Mouse (Mus musculus) intestine, embryonic 15.5 days (tissue): ENCODE data around the gene D930020B18Rik. TPM values are rescaled to one million over a fixed set of nuclear protein-coding genes. Genes with fewer than 3 reads are reported as not detected.

Experiments used
- ATAC-seq: fragments of 200-750 bp; cut with Nextera tagmentation; 2 replicates; pipeline ENCODE4 v1.8.0; 2017; ENCODE audit warnings: moderate TSS enrichment, moderate library complexity
- H3K27ac ChIP-seq: fragments of 300-500 bp; sonication (generic); 2 replicates; pipeline ENCODE4 v1.5.1; 2015; ENCODE audit warnings: mild to moderate bottlenecking, inconsistent platforms
- H3K27me3 ChIP-seq: fragments of 300-500 bp; sonication (generic); replicated peaks from 2 replicates; pipeline ENCODE4 v1.6.1; 2015; ENCODE audit warnings: inconsistent platforms
- H3K36me3 ChIP-seq: fragments of 300-500 bp; sonication (generic); 2 replicates; pipeline ENCODE4 v1.6.1; 2015; ENCODE audit warnings: inconsistent platforms
- H3K4me1 ChIP-seq: fragments of 300-500 bp; sonication (generic); replicated peaks from 2 replicates; pipeline ENCODE4 v1.6.1; 2015; ENCODE audit warnings: inconsistent platforms
- H3K4me2 ChIP-seq: fragments of 300-500 bp; sonication (generic); replicated peaks from 2 replicates; pipeline ENCODE4 v1.6.1; 2015; ENCODE audit warnings: mild to moderate bottlenecking, inconsistent platforms
- H3K4me3 ChIP-seq: fragments of 300-500 bp; sonication (generic); replicated peaks from 2 replicates; pipeline ENCODE4 v1.5.1; 2015; ENCODE audit warnings: inconsistent platforms
- H3K9ac ChIP-seq: fragments of 300-500 bp; sonication (generic); 2 replicates; pipeline ENCODE4 v1.6.1; 2015; ENCODE audit warnings: inconsistent platforms
- H3K9me3 ChIP-seq: fragments of 300-500 bp; sonication (generic); 2 replicates; pipeline ENCODE4 v1.6.1; 2016; ENCODE audit warnings: inconsistent platforms
- WGBS: fragments of 180-500 bp; shearing (Covaris S2); methylation state at CpG from one replicate; pipeline ENCODE4 v1.1.7; 2015; 5-methylcytosine and 5-hydroxymethylcytosine counted together
- polyA plus RNA-seq: library from polyadenylated mRNA; unstranded; fragments of >200 nt; fragmentation: Nextera tagmentation; extraction: Ambion mirVana; gene quantifications from 2 replicates; pipeline ENCODE4 v1.2.1, GENCODE M21; 2015

Gene D930020B18Rik
- polyA plus RNA-seq, 1 experiment from 2014 or later = 0.39 TPM

DNA sequence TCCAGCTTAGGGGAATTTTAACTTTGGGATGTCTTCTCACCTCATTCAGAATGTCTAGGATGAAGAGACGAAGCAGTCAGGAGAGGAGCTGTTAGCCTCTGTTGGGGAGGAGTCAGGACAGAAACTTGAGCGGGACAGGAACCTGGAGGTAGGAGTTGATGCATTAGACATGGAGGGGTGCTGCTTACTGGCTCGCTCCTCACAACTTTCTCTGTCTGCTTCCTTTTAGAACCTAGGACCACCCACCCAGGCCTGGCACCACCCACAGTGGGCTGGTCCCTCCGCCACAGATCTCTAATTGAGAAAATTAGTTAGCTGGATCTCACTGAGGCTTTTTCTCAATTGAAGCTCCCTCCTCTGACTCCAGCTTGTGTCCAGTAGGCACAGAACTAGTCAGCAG lies 85.1 kb downstream of the D930020B18Rik start:
- Histone ChIP-seq H3K36me3 (no peaks in the 10 kb centered on the region), H3K9me3 (no peaks in the 10 kb centered on the region), H3K4me1 (no peaks in the 10 kb centered on the region), H3K27ac (no peak overlapping the region), H3K4me3 (no peak overlapping the region), H3K27me3 (no peaks in the 10 kb centered on the region), H3K4me2 (no peak overlapping the region), H3K9ac (no peak overlapping the region)
- ATAC-seq = no peak
- WGBS = 77% methylated on average over 4 of the region's 4 CpGs

DNA sequence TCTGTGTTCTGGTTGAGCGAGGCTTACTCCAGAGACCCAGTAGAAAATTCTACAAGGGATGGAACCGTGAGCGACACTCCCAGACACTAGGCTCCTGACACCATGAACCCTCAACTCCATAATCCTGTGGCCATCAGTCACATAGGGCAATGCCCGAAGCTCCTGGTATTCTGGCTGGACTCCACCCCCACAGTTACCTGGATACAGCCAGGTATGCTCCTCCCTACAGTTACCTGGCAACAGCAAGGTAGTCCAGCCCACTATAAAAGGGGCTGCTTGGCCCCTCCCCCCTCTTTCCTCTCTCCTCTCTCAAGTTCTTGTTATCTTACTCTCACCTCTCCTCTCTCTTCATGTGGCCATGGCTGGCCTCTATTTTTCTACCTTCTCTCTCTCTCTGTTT lies 85.8 kb downstream of the D930020B18Rik start:
- Histone ChIP-seq H3K9me3 (no peaks in the 10 kb centered on the region), H3K4me3 (no peak overlapping the region), H3K4me2 (no peak overlapping the region), H3K36me3 (no peaks in the 10 kb centered on the region), H3K9ac (no peak overlapping the region), H3K27ac (no peak overlapping the region), H3K27me3 (no peaks in the 10 kb centered on the region), H3K4me1 (no peaks in the 10 kb centered on the region)
- WGBS = 63% methylated on average over 4 of the region's 4 CpGs
- no peak for ATAC-seq

DNA sequence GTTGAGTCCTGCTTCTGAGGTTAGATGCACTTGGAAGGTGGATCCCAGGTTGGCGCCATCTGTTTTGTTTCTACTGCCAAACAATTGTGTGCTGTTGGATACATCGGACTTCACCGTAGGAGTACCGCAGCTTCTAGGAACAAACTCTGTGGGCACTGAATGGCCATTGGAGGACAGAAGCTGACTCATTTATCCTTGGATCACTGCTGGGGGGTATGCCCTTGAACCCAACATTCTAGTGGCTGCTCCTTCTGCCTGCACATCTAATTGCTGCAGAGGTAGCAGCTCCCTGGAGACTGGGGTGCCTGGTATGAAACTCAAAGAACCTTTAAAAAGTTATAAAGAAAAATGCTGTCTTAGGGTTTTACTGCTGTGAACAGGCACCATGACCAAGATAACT lies 86.8 kb downstream of the D930020B18Rik start:
- H3K36me3 ChIP-seq = no peaks in the 10 kb centered on the region
- H3K4me3 ChIP-seq = no peak overlapping the region
- H3K9me3 ChIP-seq = no peaks in the 10 kb centered on the region
- WGBS = 96% methylated on average over 4 of the region's 4 CpGs
- no peaks in the 10 kb centered on the region for H3K4me1 ChIP-seq
- no peak for ATAC-seq
- H3K9ac ChIP-seq = no peak overlapping the region
- H3K27ac ChIP-seq = no peak overlapping the region
- H3K27me3 ChIP-seq = no peaks in the 10 kb centered on the region
- no peak overlapping the region for H3K4me2 ChIP-seq

DNA sequence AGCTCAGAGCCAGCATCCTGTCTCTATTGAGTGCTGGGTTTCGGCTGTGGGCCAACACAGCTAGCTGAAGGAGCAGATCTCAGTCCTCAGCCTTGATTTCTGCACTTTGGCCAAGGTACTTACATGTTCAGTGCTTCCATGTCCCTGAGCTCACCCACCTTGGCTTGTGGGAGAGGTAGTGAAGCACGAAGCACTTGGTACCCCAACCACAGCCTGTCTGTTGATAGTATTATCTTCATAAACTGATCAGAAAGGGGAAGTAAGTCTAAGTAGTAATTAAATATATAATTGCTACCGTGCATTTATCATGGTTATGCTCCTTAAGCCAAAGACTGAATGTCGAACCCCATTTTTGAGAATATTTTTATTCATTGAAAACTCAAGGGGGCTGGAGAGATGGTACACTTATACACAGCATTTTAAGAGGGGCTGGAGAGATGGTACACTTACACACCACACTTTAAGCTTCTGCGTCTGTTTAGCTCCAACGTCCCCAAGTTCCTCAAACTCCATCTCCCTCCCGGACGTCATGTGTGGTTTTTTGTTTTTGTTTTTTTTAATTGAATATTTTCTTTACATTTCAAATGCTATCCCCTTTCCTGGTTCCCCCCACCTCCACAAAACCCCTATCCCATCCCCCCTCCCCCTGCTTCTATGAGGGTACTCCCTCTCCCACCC lies 89.8 kb downstream of the D930020B18Rik start:
- Histone ChIP-seq H3K4me3 (no peak overlapping the region), H3K4me1 (no peaks in the 10 kb centered on the region), H3K27me3 (no peaks in the 10 kb centered on the region), H3K9ac (no peak overlapping the region), H3K36me3 (no peaks in the 10 kb centered on the region), H3K27ac (no peak overlapping the region), H3K4me2 (no peak overlapping the region), H3K9me3 (no peaks in the 10 kb centered on the region)
- WGBS = 92% methylated on average over 8 of the region's 8 CpGs
- no peak for ATAC-seq

DNA sequence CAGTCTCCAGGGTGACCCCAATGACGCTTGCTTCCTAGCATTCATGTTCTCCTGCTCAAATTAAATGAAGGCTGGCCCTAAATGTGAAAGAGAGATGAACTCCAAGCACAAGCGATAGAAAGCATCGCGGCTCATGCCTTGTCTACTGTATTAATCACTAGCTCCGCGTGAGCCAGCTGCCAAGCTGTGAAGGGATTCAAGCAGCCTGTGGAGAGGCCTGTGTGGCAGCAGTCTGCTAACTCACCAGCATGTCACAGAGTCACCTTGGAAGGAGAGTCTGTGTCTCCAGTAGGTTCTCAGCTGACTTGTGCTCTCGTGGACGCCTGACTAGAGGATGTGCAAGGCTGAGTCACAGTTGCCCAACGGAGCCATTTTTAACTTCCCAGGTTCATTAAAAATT lies 91.2 kb downstream of the D930020B18Rik start:
- H3K9ac ChIP-seq = no peak overlapping the region
- H3K27me3 ChIP-seq = no peaks in the 10 kb centered on the region
- ATAC-seq = no peak
- no peak overlapping the region for H3K4me3 ChIP-seq
- H3K4me2 ChIP-seq = no peak overlapping the region
- no peaks in the 10 kb centered on the region for H3K36me3 ChIP-seq
- no peaks in the 10 kb centered on the region for H3K4me1 ChIP-seq
- H3K9me3 ChIP-seq = no peaks in the 10 kb centered on the region
- no peak overlapping the region for H3K27ac ChIP-seq
- WGBS = 88% methylated on average over 9 of the region's 9 CpGs

DNA sequence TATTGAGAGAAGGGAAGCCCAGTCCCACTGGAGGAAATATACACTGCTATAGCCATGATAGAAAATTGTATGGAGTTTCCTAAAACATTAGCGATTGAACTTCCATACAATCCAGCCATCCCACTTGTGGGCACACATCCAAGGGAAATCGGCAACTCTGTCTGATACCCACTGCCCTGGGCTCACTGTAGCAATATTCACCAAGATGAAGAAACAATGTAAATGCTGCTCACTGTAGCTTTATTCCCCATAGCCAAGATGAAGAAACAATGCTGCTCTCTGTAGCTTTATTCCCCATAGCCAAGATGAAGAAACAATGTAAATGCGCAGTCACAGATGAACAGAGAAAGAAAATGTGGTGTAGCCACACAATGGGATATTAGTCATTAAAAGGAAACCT lies 95.9 kb downstream of the D930020B18Rik start:
- Histone ChIP-seq H3K27me3 (no peaks in the 10 kb centered on the region), H3K4me3 (no peak overlapping the region), H3K9ac (no peak overlapping the region), H3K4me2 (no peak overlapping the region), H3K9me3 (no peaks in the 10 kb centered on the region), H3K27ac (no peak overlapping the region), H3K4me1 (peaks cover 12% of the 10 kb centered on the region), H3K36me3 (no peaks in the 10 kb centered on the region)
- 87% methylated on average over 3 of the region's 3 CpGs for WGBS
- ATAC-seq = no peak

DNA sequence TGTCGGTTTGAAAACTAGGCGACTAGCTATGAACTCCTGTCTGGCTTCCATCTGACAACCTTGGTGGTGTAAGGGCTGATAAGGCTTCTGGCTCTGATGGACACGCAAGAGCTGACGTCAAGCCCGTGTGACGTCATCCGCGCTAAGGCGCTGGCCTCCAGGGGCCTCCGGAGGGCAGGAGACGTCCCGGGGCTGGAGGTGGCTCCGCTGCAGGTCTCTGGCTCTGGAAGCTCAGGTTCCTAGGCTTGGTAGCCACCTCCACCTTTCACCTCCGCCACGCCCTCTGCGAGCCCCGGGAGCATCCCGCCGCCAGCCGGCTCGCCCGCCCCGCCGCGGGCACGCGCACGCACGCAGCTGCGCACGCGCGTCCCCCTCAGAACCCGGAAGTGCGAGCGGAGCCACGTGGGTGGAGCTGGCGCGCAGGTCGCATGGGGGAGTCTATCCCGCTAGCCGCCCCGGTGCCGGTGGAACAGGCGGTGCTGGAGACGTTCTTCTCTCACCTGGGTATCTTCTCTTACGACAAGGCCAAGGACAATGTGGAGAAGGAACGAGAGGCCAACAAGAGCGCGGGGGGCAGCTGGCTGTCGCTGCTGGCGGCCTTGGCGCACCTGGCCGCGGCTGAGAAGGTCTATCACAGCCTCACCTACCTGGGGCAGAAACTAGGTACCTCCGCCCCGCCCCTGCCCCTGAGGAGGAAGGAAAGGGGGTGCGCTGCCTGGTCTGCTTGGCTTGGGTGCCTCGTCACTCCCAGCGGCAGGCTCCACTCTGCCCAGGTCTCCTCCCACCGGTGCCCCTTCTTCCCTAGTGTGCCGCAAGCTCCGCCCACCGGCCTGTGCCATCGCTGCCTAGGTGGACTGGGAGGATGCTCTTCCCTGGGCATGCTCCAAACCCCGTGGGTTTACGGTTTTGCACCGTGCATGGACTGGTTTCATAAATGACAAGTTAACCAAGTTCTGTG lies 98.4 kb downstream of the D930020B18Rik start, which contains the start of gene BC048403:
BC048403 (plus strand) TSS at position 390 of the 958 bp plus-strand sequence.
- WGBS = under 1% methylated on average over 68 of the region's 68 CpGs
- H3K4me1 ChIP-seq = peaks cover 12% of the 10 kb centered on the region
- no peaks in the 10 kb centered on the region for H3K9me3 ChIP-seq
- peak within 1 kb of the TSS; percentile 93 for H3K4me2 ChIP-seq
- no peaks in the 10 kb centered on the region for H3K27me3 ChIP-seq
- peak within 1 kb of the TSS; percentile 91 for H3K4me3 ChIP-seq
- ATAC-seq = peak; percentile 96
- H3K27ac ChIP-seq = 0 out of 2 replicates have a peak within 1 kb of the TSS, but pooled peaks have one; percentile 51
- H3K36me3 ChIP-seq = no peaks in the 10 kb centered on the region
- H3K9ac ChIP-seq = peak within 1 kb of the TSS; percentile 73

DNA sequence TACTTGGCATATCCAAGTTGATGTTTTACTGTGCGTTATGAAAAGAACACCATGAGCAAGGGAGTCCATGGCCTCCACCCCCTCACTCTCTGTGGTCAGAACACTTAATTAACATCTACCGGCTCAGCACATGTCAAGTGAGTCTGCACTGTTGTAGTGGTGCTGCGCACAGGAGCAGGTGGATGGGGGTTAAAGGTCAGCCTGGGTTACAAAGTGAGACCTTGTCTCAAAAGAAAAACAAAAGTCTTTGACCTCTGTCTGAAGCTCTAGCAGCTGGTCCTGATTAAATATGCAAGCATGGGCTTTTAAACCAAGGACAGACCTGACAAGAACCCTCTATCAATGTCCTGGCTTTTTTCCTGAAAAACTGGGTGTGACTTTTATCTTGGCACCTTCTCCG lies 100.9 kb downstream of the D930020B18Rik start:
- H3K36me3 ChIP-seq = peaks cover 12% of the 10 kb centered on the region
- no peak overlapping the region for H3K4me2 ChIP-seq
- no peak overlapping the region for H3K9ac ChIP-seq
- WGBS = 62% methylated on average over 4 of the region's 4 CpGs
- H3K27ac ChIP-seq = no peak overlapping the region
- H3K9me3 ChIP-seq = no peaks in the 10 kb centered on the region
- peaks cover 12% of the 10 kb centered on the region for H3K4me1 ChIP-seq
- no peaks in the 10 kb centered on the region for H3K27me3 ChIP-seq
- ATAC-seq = no peak
- no peak overlapping the region for H3K4me3 ChIP-seq

Other genes starting within 250 kb of the D930020B18Rik start
- gene Rassf3, start 165.2 kb upstream of the D930020B18Rik start, polyA plus RNA-seq = 23.5 and 26.0 TPM in 2 replicates
- gene Tbk1, start 54.8 kb upstream of the D930020B18Rik start, polyA plus RNA-seq = 32.9 and 35.1 TPM in 2 replicates
- gene Xpot, start 15.3 kb upstream of the D930020B18Rik start, polyA plus RNA-seq = 46.3 and 46.5 TPM in 2 replicates
- 3.1 and 3.9 TPM in 2 replicates for gene BC048403, start 98.3 kb downstream of the D930020B18Rik start, polyA plus RNA-seq